8 mouse cellular contexts compared by ENCODE assay signal in genomic region chr5:110788684-110789083, GRCm38 (mm10). TPM values are rescaled to one million over a fixed set of nuclear protein-coding genes. Genes with fewer than 3 reads are reported as not detected.
DNase-seq lines count a peak whose midpoint lies in the region; TF ChIP-seq lines count a peak whose summit lies in the region.

No protein-coding gene starts in this region.

- no peak overlapping the region for H3K27ac ChIP-seq in bone marrow macrophage, adult 2 months (ENCODE audit: insufficient read depth, low read depth, low read length)

- DNase-seq in layer of hippocampus, postnatal 14 days (ENCODE audit: low spot score in 2 of 2) = peak; percentile 29 to 50
- no peak for DNase-seq in layer of hippocampus, adult 8-10 months (ENCODE audit: low spot score in 2 of 2)
- peak; percentile 43 for DNase-seq in forelimb bud, embryonic 11.5 days (ENCODE audit: low read depth, low spot score)
- DNase-seq in kidney, adult 9 months = peak; percentile 43
- DNase-seq in lung, postnatal 25 days (ENCODE audit: low spot score) = peak; percentile 62
- peak; percentile 35 to 47 for DNase-seq in spleen, postnatal 36 days (ENCODE audit: low spot score in 2 of 2)
- DNase-seq in adrenal gland, postnatal 4 days (ENCODE audit: low spot score in 2 of 2) = no peak

- TF ChIP-seq CTCF in bone marrow macrophage, adult 2 months (IDR thresholded peaks at IDR 0.05; ENCODE audit: low read depth, low read length) = peak; percentile 53

- no peak overlapping the region for H3K4me3 ChIP-seq in bone marrow macrophage, adult 2 months (ENCODE audit: insufficient read depth, low read length)

- H3K4me1 ChIP-seq in bone marrow macrophage, adult 2 months (ENCODE audit: control insufficient read depth, insufficient read depth, low read length) = no peaks in the 10 kb centered on the region

- no peak for TF ChIP-seq POLR2A in bone marrow macrophage, adult 2 months (IDR thresholded peaks at IDR 0.05; ENCODE audit: borderline replicate concordance, low read depth, low read length)

RNA-seq across cellular contexts. Expression of gene Pus1, which starts 8.2 kb away (rescaled TPM):
- 10 to 100 TPM; 16.1 to 18.5 TPM for total RNA-seq in layer of hippocampus, postnatal 14 days (2021)
- 10 to 100 TPM; 18.3 to 22.7 (median 20.2) TPM for total RNA-seq in layer of hippocampus, adult 8-10 months (2022)
- 11.4 and 12.7 TPM in 2 replicates for polyA plus RNA-seq in bone marrow macrophage, adult 2 months (2012; ENCODE audit: insufficient read depth, insufficient read length, missing spikeins)
- total RNA-seq in adrenal gland, postnatal 4 days (2021) = 10 to 100 TPM; 40.2 to 47.2 TPM

RNA-seq across cellular contexts. Expression of gene Ep400, which starts 18.2 kb away (rescaled TPM):
- 100 to 1,000 TPM in 1 of 2 experiments, 10 to 100 TPM in 1; 90.9 to 101 TPM for total RNA-seq in layer of hippocampus, postnatal 14 days (2021)
- 100 to 1,000 TPM in 3 of 4 experiments, 10 to 100 TPM in 1; 84.2 to 115 (median 114) TPM for total RNA-seq in layer of hippocampus, adult 8-10 months (2022)
- 27.9 and 31.5 TPM in 2 replicates for polyA plus RNA-seq in bone marrow macrophage, adult 2 months (2012; ENCODE audit: insufficient read depth, insufficient read length, missing spikeins)
- 100 to 1,000 TPM in 1 of 2 experiments, 10 to 100 TPM in 1; 93.2 to 114 TPM for total RNA-seq in adrenal gland, postnatal 4 days (2021)

RNA-seq across cellular contexts. Expression of gene Ulk1, which starts 21.2 kb away (rescaled TPM):
- total RNA-seq in layer of hippocampus, postnatal 14 days (2021) = 10 to 100 TPM; 66.6 to 67.6 TPM
- 10 to 100 TPM; 67.6 to 84.3 (median 74.0) TPM for total RNA-seq in layer of hippocampus, adult 8-10 months (2022)
- 46.3 and 55.4 TPM in 2 replicates for polyA plus RNA-seq in bone marrow macrophage, adult 2 months (2012; ENCODE audit: insufficient read depth, insufficient read length, missing spikeins)
- total RNA-seq in adrenal gland, postnatal 4 days (2021) = 10 to 100 TPM; 59.5 to 64.8 TPM

RNA-seq across cellular contexts. Expression of gene Hscb, which starts 50.9 kb away (rescaled TPM):
- 10 to 100 TPM in 1 of 2 experiments, 1 to 10 TPM in 1; 8.9 to 10.4 TPM for total RNA-seq in layer of hippocampus, postnatal 14 days (2021)
- 10 to 100 TPM; 12.6 to 17.6 (median 14.5) TPM for total RNA-seq in layer of hippocampus, adult 8-10 months (2022)
- 58.7 and 84.4 TPM in 2 replicates for polyA plus RNA-seq in bone marrow macrophage, adult 2 months (2012; ENCODE audit: insufficient read depth, insufficient read length, missing spikeins)
- 10 to 100 TPM; 24.3 to 25.3 TPM for total RNA-seq in adrenal gland, postnatal 4 days (2021)

RNA-seq across cellular contexts. Expression of gene Chek2, which starts 51.1 kb away (rescaled TPM):
- 1 to 10 TPM; 2.3 to 2.5 TPM for total RNA-seq in layer of hippocampus, postnatal 14 days (2021)
- total RNA-seq in layer of hippocampus, adult 8-10 months (2022) = 1 to 10 TPM; 1.3 to 2.6 (median 1.7) TPM
- 32.6 and 33.5 TPM in 2 replicates for polyA plus RNA-seq in bone marrow macrophage, adult 2 months (2012; ENCODE audit: insufficient read depth, insufficient read length, missing spikeins)
- 10 to 100 TPM in 1 of 2 experiments, 1 to 10 TPM in 1; 8.2 to 13.3 TPM for total RNA-seq in adrenal gland, postnatal 4 days (2021)

Comparison
In these comparisons a context has a peak if more than half of its experiments do, and no peak if none do; other contexts are left out.
1. DNase-seq: peak in layer of hippocampus, postnatal 14 days (2 of 2), forelimb bud, embryonic 11.5 days (single experiment), kidney, adult 9 months (single experiment), lung, postnatal 25 days (single experiment) and spleen, postnatal 36 days (2 of 2); none in layer of hippocampus, adult 8-10 months (0 of 2) and adrenal gland, postnatal 4 days (0 of 2).